Mouse (Mus musculus) natural killer cell, adult 2 months (primary cell): ENCODE data around the gene A4galt.
"Not testable (repeated sequence)": the region's sequence is repeated elsewhere in the genome, so short reads cannot be mapped to it uniquely, and the experiment has no call there.

ENCODE experiments used
- DNase-seq, 2 experiments: peaks; one replicate each; pipeline ENCODE4 v3.0.0; 2022; ENCODE audit warnings: low spot score in 2 of 2

A4galt gene

DNA sequence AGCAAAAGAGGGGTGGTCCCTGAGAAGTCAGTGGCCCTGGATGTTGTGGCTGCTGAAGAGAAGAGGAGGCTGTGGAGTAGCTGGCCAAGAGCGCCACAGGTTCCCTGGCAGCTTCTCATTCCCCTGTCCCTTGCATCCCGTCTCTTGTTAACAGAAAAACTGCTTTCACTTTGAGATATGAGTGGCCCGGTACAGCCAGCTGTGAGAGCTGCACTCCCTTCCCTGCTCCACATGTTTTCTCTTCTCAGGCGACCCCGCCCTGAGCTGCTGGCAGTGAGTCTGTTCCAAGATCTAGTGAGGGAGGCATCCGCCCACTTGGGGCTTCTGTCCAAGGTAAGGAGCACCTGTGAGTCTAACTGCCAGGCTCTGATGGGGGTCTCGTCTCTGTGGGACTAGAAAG lies 16.9 kb upstream of the A4galt start:
- DNase-seq = not testable (repeated sequence)

- DNase-seq = no peak
These were observed 13.7 kb upstream of the A4galt start for GRCm38 (mm10) chr15:83265269-83265668.

DNA sequence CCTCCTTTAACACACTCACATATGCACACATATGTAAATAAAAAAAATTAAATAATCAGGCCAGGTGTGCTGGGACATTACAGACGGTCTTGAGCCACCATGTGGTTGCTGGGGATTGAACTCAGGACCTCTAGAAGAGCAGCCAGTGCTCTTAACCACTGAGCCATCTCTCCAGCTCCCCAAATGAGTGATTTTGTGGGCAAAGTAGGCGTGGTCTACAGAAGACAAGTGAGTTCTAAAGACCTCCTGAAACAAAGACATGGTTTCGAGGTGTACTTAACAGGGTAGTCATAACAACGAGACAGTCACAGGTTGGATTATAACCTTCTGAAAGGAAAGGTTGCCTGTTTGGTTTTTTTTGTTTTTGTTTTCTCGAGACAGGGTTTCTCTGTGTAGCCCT lies 11.8 kb upstream of the A4galt start:
- DNase-seq = no peak

DNA sequence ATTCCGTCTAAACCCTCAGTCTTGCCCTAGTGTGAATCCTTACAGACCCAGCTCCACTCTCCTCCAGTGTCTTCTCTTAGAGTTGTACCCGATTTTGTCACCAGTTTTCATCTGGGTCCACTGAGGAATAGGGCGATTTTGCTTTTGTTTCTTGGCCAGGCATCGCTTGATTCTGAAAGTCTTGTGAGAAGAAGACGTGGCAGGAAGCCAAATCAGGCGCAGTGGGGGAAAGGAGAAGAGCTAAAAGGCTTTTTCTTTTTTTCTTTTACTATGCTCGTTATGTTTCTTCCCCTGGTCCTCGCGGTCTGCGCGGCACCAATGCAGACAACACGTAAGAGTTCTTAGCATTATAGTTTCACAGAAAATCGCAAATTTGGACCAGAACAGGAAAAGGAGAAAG lies 6.3 kb upstream of the A4galt start:
- DNase-seq = no peak

DNA sequence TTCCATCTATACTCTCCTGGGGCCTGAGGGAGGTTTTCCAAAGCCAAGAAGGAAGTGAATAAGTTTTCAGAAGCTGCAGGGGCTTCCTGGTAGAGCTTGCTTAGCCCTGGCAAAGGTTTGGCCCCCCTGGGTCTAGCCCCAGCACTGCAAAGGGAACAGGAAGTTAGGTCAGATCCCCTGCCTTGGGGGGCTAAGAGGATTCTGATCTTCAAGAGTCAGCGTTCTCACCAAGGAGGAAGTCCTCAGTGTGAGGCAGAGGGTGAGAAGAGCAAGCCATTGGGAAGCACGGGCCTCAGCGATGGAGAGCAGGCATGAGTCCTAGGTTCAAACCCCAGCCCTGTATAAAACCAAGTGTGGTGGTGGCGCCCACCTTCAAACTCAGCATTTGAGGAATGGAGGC lies 4.9 kb upstream of the A4galt start:
- no peak for DNase-seq

DNA sequence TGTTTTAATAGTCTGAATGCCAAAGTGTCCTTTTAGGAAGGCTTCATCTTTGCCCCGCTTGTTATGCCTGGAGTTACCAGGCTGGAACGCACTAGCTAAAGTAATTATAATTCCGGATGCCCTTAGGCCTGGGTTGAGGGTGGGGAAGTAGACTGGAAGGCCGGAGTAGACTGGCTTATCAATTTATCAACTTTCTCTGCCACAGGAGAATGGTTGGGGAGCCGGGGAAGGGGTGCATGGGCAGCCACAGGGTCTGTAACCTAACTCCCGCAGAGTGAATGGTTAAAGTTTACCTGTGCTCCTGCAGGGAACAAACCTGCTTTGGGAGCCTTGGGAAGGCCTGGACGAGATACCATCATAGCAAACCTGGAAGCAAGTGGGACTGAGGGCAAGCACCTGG lies 4.4 kb upstream of the A4galt start:
- DNase-seq = no peak

DNA sequence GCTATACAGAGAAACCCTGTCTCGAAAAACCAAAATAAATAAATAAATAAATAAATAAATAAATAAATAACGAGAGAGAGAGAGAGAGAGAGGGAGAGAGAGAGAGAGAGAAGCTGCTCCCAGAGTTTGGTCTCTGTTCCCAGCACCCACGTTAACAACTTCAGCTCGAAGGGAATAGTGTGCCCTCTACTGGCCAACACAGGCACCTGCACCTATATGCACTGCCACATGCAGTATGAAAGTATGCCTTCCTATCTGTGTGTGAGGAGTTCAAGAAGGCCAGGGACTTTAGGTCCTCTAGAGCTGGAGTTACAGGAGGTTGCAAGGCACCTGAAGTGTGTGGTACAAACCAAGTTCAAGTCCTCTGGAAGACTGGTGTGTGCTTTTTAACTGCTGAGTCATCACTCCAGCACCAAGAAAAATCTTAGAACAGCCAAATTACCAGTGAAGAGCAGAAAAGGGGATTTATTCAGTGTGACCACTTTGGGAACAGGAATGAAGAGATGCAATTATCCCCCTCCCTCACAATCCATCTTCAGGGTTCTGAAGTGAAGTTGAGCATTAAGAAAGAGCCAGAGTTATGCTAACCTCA lies 3.7 kb upstream of the A4galt start:
- DNase-seq = no peak

GRCm38 (mm10) chr15:83254372-83255070 lies 2.9 kb upstream of the A4galt start:
- no peak for DNase-seq

DNA sequence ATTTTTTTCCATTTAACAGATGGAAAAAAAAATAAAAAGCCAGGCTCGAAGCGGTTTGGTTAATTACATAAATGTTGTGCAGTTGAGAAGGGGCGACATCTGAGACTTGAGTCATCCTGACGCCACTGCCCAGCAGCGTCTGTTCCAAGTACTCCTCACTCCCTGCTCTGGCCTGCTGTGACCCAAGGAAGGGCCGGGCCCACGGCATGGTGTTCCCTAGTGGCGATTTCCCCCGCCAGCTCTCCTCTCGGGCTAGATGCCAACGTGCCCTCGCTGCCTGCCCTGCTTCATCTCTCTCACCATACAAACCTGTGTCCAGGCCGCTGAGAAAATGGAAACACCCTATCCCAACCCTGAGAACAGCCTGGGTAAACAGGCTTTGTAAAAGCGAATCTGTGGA lies 486 bp upstream of the A4galt start:
- no peak for DNase-seq

GRCm38 (mm10) chr15:83250651-83251175 lies 861 bp downstream of the A4galt start:
- DNase-seq = no peak

GRCm38 (mm10) chr15:83249535-83250287 lies 1.9 kb downstream of the A4galt start:
- no peak for DNase-seq

DNA sequence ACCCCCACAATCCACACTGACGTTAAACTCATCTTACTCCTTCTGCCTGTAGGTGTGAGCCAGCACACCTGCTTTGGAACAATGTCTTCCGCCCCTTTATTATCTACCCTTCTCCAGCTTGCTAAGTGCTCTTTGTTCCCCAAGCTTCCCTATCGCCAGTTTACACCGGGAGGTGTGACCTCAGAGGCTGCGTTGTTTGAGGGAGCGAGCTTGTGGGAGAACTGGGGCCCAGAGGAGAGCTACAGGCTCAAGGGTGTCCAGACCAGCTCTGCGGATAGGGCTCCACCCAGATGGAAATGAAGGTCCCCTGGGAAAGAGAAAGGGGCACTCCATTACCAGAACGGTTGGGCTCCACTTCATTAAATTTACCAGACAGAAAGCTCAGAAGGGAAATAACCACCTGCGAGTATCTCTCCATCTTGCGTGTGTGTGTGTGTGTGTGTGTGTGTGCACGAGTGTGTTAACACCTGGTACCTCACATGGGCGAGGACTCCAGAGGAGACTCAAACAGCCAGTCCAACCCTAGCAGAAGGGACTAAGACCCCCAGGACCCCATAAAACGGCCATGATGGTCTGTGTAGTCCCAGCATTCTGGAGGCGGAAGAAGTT lies 3.2 kb downstream of the A4galt start:
- no peak for DNase-seq

DNA sequence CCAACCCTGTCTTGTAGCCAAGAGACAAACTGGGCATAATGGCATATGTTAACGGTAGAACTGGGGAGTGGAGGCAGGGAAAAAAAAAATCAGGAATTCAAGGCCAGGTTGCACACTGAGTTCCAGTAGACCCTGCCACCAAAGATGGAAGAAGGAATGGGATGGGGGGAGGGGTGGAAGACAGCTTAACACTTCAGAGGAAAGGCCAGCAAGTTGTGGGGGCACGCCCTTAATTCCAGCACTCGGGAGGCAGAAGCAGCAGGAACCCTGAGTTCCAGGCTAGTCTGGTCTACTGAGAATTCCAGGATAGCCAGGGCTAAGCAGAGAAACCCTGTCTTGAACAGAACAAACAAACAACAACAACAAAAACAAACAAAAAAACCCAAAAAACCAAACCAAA lies 7.2 kb downstream of the A4galt start:
- DNase-seq = no peak

- no peak for DNase-seq
These were observed 9.5 kb downstream of the A4galt start for GRCm38 (mm10) chr15:83241961-83242680.

GRCm38 (mm10) chr15:83241497-83241896 lies 10.1 kb downstream of the A4galt start:
- DNase-seq = no peak

- no peak for DNase-seq
These were observed 13.9 kb downstream of the A4galt start for GRCm38 (mm10) chr15:83237460-83238243.

GRCm38 (mm10) chr15:83236824-83237223 lies 14.8 kb downstream of the A4galt start:
- no peak for DNase-seq

DNA sequence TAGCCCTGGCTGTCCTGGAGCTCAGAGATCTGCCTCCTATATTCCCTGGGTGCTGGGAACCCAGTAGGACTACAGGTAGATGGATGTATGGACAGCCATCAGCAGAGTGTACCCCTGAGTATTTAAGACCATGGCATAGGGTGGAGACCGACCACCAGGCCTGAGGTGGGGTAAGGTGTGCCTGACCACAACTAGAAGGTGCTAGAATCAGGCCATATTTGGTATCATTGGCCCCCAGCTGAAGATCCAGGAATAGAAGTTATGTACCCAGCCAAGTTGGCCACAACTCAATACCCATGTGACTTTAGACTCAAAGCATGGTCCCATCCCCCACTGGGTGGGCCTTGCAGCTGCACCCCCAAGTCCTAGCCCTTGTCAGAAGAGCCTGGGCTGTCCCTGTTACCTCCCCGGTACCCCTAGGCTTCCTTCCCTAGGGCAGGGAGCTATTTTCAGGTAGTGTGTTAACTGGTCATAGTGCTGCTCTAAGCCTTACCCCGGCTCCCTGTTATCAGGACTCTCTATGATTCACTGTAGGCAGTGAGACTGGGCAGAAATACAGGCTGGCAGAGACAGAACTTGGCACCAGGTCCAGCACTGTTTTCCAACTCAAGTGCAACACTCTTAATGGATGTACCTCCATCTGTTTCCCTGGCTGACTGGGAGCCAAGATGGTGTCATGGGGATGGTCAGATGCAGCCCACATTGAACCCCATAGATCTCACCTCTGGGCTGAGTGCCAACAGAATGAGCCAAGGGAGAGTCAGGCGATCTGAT lies 18.2 kb downstream of the A4galt start:
- DNase-seq = no peak

DNA sequence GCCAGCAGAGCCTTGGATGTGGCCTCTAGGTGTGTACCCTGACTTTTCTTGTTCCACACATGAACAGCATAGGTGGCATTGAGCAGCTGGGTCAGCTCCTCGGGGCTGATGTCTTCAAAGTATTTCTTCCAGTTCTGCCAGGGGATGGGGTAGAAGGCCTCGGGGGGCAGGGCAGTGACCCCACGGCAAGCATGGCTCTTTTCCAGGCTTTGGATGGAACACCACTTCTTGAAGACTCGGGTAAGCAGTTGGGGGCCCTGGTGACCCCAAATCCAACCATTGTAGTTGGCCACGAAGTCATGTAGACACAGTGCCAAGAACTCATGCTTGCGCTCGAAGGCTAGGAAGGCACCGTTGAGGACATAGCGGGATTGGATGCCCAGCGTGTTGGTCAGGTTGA lies 24.0 kb downstream of the A4galt start:
- no peak for DNase-seq

DNA sequence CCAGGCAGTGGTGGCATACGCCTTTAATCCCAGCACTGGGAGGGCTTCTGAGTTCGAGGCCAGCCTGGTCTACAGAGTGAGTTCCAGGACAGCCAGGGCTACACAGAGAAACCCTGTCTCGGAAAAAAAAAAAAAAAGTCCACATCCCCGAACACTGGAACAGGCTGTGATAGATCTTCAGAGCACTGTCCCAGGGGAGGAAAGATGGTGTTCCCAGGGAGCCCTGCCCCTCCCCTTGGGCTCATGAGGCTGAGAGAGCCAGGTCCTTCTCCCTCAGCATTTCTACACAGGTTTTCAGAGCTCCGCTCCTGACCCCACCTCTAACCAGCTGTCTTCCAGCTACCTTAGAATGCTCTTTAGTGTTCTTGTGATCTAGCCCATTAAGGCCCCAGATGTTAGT lies 24.7 kb downstream of the A4galt start:
- no peak for DNase-seq
